Mouse (Mus musculus): Measurements from ENCODE around the gene 5730596B20Rik. TPM values are rescaled to one million over a fixed set of nuclear protein-coding genes. Genes with fewer than 3 reads are reported as not detected.

The 5730596B20Rik gene
- polyA plus RNA-seq, 1 experiment from 2014 or later = 1.3 TPM

DNA sequence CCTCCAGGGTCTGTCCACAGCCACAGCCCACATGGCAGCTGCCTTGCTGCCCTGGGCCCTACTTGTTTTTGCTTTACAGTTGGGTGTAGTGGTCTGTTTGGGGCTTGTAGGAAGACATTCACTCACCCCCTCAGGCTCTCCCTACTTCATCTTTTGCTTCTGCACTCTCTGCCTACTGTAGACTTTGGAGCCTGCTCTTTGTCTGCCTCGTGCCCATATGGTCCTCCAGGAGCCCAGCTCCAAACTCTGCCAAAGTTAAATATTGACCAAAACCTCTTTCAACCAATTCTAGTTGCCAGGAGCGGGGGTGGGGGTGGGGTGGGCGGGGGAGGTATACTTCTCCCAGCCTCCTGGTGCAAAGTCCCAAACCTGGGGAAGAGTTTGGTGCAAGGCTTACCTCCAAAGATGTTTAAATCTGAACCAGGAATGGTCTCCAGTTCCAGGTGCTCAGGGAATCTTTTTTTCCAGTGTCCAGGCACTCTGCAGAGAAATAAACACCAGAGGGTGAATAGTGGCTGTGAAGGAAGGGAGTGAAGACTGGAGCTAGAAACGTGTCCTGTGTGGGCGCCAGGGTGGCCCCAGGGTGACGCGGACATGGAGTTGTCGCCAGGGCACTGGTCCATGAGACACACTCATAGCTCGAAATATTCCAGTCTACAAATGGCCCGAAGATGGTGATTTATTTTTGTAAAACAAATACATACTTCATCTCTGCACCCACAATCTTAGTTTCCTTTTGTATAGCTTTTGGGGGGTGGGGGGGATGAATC lies 6.2 kb downstream of the 5730596B20Rik start:
- H3K9me3 ChIP-seq (replicated peaks; ENCODE audit: low read length) = no peaks in the 10 kb centered on the region
- H3K4me2 ChIP-seq (ENCODE audit: low read length) = peak overlapping the region; percentile 33
- 18% methylated on average over 10 of the region's 10 CpGs for WGBS
- no peak overlapping the region for H3K4me3 ChIP-seq (replicated peaks; ENCODE audit: low read depth, low read length)
- peak; percentile 57 for DNase-seq (ENCODE audit: low spot score)
- no peak for TF ChIP-seq CTCF (IDR thresholded peaks at IDR 0.05; ENCODE audit: low read depth)
- H3K4me1 ChIP-seq (replicated peaks; ENCODE audit: insufficient read depth, low read length) = peaks cover 82% of the 10 kb centered on the region
- ATAC-seq (replicated peaks; ENCODE audit: low FRiP score, low read depth) = peak; percentile 67
- peak overlapping the region; percentile 93 for H3K27ac ChIP-seq
- no peaks in the 10 kb centered on the region for H3K27me3 ChIP-seq (ENCODE audit: insufficient read depth, low read length)
- H3K36me3 ChIP-seq (ENCODE audit: insufficient read depth, low read length) = 0 out of 2 replicates have a peak, but pooled peaks cover 3% of the 10 kb centered on the region
- peak overlapping the region; percentile 19; the same call in 1 of the 2 replicates for H3K9ac ChIP-seq (ENCODE audit: low read depth, low read length)

DNA sequence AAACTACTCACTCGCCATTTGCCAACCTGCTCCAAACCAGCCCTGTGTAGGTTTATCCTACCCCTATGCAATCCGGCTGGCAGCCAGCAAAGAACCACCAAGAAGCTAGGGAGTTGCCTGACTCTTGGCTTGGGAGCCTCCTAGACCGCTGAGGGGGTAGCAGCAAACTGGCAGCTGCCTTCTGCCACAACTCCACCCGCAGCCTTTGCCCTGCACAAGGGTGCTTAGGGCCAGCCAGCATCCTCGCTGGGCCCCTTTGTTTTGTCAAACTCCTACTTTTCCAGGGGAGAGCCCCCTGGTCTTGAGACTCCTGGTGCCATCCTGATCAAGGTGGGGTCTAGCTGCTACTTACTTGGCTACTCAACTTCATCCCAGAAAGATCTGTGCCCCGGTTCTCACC lies 7.4 kb downstream of the 5730596B20Rik start:
- Histone ChIP-seq H3K27me3 (ENCODE audit: insufficient read depth, low read length) (no peaks in the 10 kb centered on the region), H3K27ac (peak overlapping the region; percentile 93), H3K4me2 (ENCODE audit: low read length) (peak overlapping the region; percentile 33), H3K9ac (ENCODE audit: low read depth, low read length) (peak overlapping the region; percentile 27; the same call in 1 of the 2 replicates), H3K36me3 (ENCODE audit: insufficient read depth, low read length) (0 out of 2 replicates have a peak, but pooled peaks cover 3% of the 10 kb centered on the region), H3K4me3 (replicated peaks; ENCODE audit: low read depth, low read length) (no peak overlapping the region), H3K4me1 (replicated peaks; ENCODE audit: insufficient read depth, low read length) (peaks cover 83% of the 10 kb centered on the region), H3K9me3 (replicated peaks; ENCODE audit: low read length) (no peaks in the 10 kb centered on the region)
- no peak for DNase-seq (ENCODE audit: low spot score)
- 25% methylated on average over 6 of the region's 6 CpGs for WGBS
- ATAC-seq (replicated peaks; ENCODE audit: low FRiP score, low read depth) = no peak
- no peak for TF ChIP-seq CTCF (IDR thresholded peaks at IDR 0.05; ENCODE audit: low read depth)

DNA sequence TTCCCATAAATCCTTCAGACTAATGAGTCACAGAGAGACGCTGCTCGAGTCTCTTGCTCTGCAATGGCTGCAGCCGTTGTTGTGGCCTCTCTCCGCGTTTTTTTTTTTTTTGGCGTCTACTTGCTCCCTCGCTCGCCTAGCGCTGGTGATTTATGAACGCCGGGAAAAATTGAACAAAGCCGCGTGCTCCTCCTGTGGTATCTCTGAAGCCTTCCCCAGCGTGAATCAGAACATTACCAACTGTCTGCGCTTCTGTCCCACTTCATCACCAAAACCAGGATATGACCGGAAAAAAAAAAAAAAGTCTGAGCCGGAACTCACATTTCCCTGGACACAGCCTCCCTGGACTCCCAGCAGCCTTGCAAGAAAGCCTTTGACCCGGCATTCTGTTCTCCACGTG lies 7.9 kb downstream of the 5730596B20Rik start:
- H3K9ac ChIP-seq (ENCODE audit: low read depth, low read length) = no peak overlapping the region
- H3K27me3 ChIP-seq (ENCODE audit: insufficient read depth, low read length) = no peaks in the 10 kb centered on the region
- DNase-seq (ENCODE audit: low spot score) (peak; percentile 63), ATAC-seq (replicated peaks; ENCODE audit: low FRiP score, low read depth) (no peak)
- H3K4me3 ChIP-seq (replicated peaks; ENCODE audit: low read depth, low read length) = no peak overlapping the region
- no peaks in the 10 kb centered on the region for H3K9me3 ChIP-seq (replicated peaks; ENCODE audit: low read length)
- WGBS = 7% methylated on average over 19 of the region's 19 CpGs
- peak overlapping the region; percentile 33 for H3K4me2 ChIP-seq (ENCODE audit: low read length)
- H3K4me1 ChIP-seq (replicated peaks; ENCODE audit: insufficient read depth, low read length) = peaks cover 85% of the 10 kb centered on the region
- TF ChIP-seq CTCF (IDR thresholded peaks at IDR 0.05; ENCODE audit: low read depth) = no peak
- no peak overlapping the region; the same call in 1 of the 2 replicates for H3K27ac ChIP-seq
- 0 out of 2 replicates have a peak, but pooled peaks cover 6% of the 10 kb centered on the region for H3K36me3 ChIP-seq (ENCODE audit: insufficient read depth, low read length)

DNA sequence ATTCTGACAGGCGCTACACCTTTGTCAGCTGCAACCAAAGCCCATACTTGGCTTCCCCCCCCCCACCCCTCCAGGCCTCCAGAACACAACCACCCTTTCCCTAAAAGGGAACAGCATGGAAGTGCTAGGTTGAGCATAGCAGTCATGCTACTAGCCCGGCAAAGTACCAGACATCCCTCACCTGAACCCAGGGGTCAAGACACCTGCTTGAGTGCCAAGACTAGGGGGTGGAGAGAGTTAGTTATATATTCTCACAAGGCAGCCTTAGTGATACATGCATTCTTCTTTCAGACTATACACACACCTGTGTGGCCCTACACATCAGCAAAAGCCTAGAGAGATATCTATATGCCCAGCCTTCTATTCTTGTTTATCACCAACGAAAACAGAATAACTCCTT lies 8.5 kb downstream of the 5730596B20Rik start:
- 0 out of 2 replicates have a peak overlapping the region, but pooled peaks have one; percentile 1 for H3K4me2 ChIP-seq (ENCODE audit: low read length)
- WGBS = 39% methylated on average over 3 of the region's 3 CpGs
- H3K27me3 ChIP-seq (ENCODE audit: insufficient read depth, low read length) = no peaks in the 10 kb centered on the region
- 0 out of 2 replicates have a peak, but pooled peaks cover 6% of the 10 kb centered on the region for H3K36me3 ChIP-seq (ENCODE audit: insufficient read depth, low read length)
- ATAC-seq (replicated peaks; ENCODE audit: low FRiP score, low read depth) = no peak
- H3K9ac ChIP-seq (ENCODE audit: low read depth, low read length) = no peak overlapping the region
- H3K9me3 ChIP-seq (replicated peaks; ENCODE audit: low read length) = no peaks in the 10 kb centered on the region
- TF ChIP-seq CTCF (IDR thresholded peaks at IDR 0.05; ENCODE audit: low read depth) = no peak
- no peak overlapping the region for H3K4me3 ChIP-seq (replicated peaks; ENCODE audit: low read depth, low read length)
- H3K27ac ChIP-seq = peak overlapping the region; percentile 2; the same call in 1 of the 2 replicates
- peaks cover 84% of the 10 kb centered on the region for H3K4me1 ChIP-seq (replicated peaks; ENCODE audit: insufficient read depth, low read length)
- no peak for DNase-seq (ENCODE audit: low spot score)

DNA sequence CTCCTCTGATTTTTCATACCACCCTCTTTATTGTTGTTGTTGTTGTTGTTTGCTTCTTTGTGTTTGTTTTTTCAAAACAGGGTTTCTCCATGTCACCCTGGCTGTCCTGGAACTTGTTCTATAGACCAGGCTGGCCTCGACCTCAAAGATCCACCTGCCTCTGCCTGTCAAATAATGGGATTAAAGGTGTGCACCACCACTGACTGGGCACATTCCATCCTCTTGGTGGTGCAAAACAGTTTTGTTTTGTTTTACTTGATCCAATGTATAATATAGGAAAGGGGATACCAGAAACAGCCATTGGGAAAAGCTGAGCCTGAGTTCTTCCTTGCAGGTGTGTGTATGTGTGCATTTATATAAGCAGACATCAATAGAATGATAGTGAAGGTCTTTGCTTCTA lies 9.2 kb downstream of the 5730596B20Rik start:
- Histone ChIP-seq H3K4me3 (replicated peaks; ENCODE audit: low read depth, low read length) (no peak overlapping the region), H3K9ac (ENCODE audit: low read depth, low read length) (no peak overlapping the region), H3K27ac (no peak overlapping the region), H3K9me3 (replicated peaks; ENCODE audit: low read length) (no peaks in the 10 kb centered on the region), H3K4me1 (replicated peaks; ENCODE audit: insufficient read depth, low read length) (peaks cover 77% of the 10 kb centered on the region), H3K27me3 (ENCODE audit: insufficient read depth, low read length) (no peaks in the 10 kb centered on the region), H3K36me3 (ENCODE audit: insufficient read depth, low read length) (0 out of 2 replicates have a peak, but pooled peaks cover 3% of the 10 kb centered on the region), H3K4me2 (ENCODE audit: low read length) (no peak overlapping the region)
- peak; percentile 50 for TF ChIP-seq CTCF (IDR thresholded peaks at IDR 0.05; ENCODE audit: low read depth)
- DNase-seq (ENCODE audit: low spot score) = no peak
- no peak for ATAC-seq (replicated peaks; ENCODE audit: low FRiP score, low read depth)
- WGBS = 77% methylated on average over 1 of the region's 1 CpGs

DNA sequence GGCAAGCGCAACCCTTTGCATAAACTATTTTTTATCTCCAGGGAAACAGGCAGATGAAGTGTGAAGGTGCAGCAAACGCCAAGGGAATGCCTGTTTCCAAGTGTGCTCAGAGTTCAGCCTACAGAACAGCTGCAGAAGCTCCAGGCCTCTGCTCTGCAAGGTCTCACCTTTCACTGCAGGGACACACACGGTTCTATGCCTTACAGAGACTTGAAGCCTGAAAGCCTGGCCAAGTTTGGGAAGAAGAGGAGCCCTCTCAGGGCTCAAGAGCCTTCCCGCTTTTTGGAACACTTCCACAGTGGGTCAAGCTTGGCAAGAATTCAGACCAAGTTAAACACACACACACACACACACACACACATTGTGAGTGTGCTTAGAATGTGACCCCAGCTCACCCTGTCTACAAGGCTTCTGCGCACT lies 11.9 kb downstream of the 5730596B20Rik start:
- Histone ChIP-seq H3K9me3 (replicated peaks; ENCODE audit: low read length) (no peaks in the 10 kb centered on the region), H3K27me3 (ENCODE audit: insufficient read depth, low read length) (no peaks in the 10 kb centered on the region), H3K4me3 (replicated peaks; ENCODE audit: low read depth, low read length) (no peak overlapping the region), H3K4me1 (replicated peaks; ENCODE audit: insufficient read depth, low read length) (peaks cover 65% of the 10 kb centered on the region), H3K4me2 (ENCODE audit: low read length) (0 out of 2 replicates have a peak overlapping the region, but pooled peaks have one; percentile 5), H3K27ac (peak overlapping the region; percentile 90; the same call in 1 of the 2 replicates), H3K36me3 (ENCODE audit: insufficient read depth, low read length) (0 out of 2 replicates have a peak, but pooled peaks cover 3% of the 10 kb centered on the region), H3K9ac (ENCODE audit: low read depth, low read length) (no peak overlapping the region)
- TF ChIP-seq CTCF (IDR thresholded peaks at IDR 0.05; ENCODE audit: low read depth) = no peak
- DNase-seq (ENCODE audit: low spot score) = peak; percentile 71
- 28% methylated on average over 5 of the region's 5 CpGs for WGBS
- ATAC-seq (replicated peaks; ENCODE audit: low FRiP score, low read depth) = no peak

All from kidney, postnatal 0 days (tissue).